Mouse (Mus musculus) neural tube, embryonic 11.5 days (tissue): ENCODE results near the gene Rpp30. TPM values are rescaled to one million over a fixed set of nuclear protein-coding genes. Genes with fewer than 3 reads are reported as not detected.

ENCODE experiments used
- ATAC-seq: fragments of 200-750 bp; cut with Nextera tagmentation; 2 replicates; pipeline ENCODE4 v1.8.0; 2017; ENCODE audit warnings: moderate number of reproducible peaks, mild to moderate bottlenecking, moderate TSS enrichment, moderate library complexity; ENCODE audit not compliant: insufficient read depth, low FRiP score, low TSS enrichment
- DNase-seq: peaks from one replicate; pipeline ENCODE4 v3.0.0-alpha.2; 2015; ENCODE audit warnings: low spot score
- H3K27ac ChIP-seq: fragments of 300-500 bp; sonication (generic); 2 replicates; pipeline ENCODE4 v1.5.1; 2014; ENCODE audit warnings: low read depth, mild to moderate bottlenecking, low read length
- H3K27me3 ChIP-seq: fragments of 300-500 bp; sonication (generic); 2 replicates; pipeline ENCODE4 v1.6.1; 2014; ENCODE audit warnings: mild to moderate bottlenecking, low read length, mixed read lengths; ENCODE audit not compliant: control insufficient read depth, insufficient read depth
- H3K36me3 ChIP-seq: fragments of 300-500 bp; sonication (generic); 2 replicates; pipeline ENCODE4 v1.6.1; 2014; ENCODE audit warnings: mild to moderate bottlenecking, low read length, moderate library complexity, mixed read lengths; ENCODE audit not compliant: control insufficient read depth, insufficient read depth
- H3K4me1 ChIP-seq: fragments of 300-500 bp; sonication (generic); 2 replicates; pipeline ENCODE4 v1.6.1; 2014; ENCODE audit warnings: low read length, mixed read lengths; ENCODE audit not compliant: control insufficient read depth, insufficient read depth
- H3K4me2 ChIP-seq: fragments of 300-500 bp; sonication (generic); 2 replicates; pipeline ENCODE4 v1.6.1; 2014; ENCODE audit warnings: low read depth, mild to moderate bottlenecking, moderate library complexity
- H3K4me3 ChIP-seq: fragments of 300-500 bp; sonication (generic); 2 replicates; pipeline ENCODE4 v1.5.1; 2014; ENCODE audit warnings: low read depth, low read length
- H3K9ac ChIP-seq: fragments of 300-500 bp; sonication (generic); 2 replicates; pipeline ENCODE4 v1.6.1; 2014; ENCODE audit warnings: mild to moderate bottlenecking, low read length
- H3K9me3 ChIP-seq: fragments of 300-500 bp; sonication (generic); 2 replicates; pipeline ENCODE4 v1.6.1; 2016; ENCODE audit warnings: low read length; ENCODE audit not compliant: control insufficient read depth
- WGBS: fragments of 180-500 bp; shearing (Covaris S2); extraction: QIAGEN DNeasy Blood & Tissue Kit; methylation state at CpG from one replicate; pipeline ENCODE4 v1.1.7; 2014; 5-methylcytosine and 5-hydroxymethylcytosine counted together
- polyA plus RNA-seq: library from polyadenylated mRNA; unstranded; fragments of >200 nt; fragmentation: Nextera tagmentation; extraction: Ambion mirVana; gene quantifications from 2 replicates; pipeline ENCODE4 v1.2.1, GENCODE M21; 2014

Rpp30 gene
- polyA plus RNA-seq, 1 experiment from 2014 or later, result 97.6 TPM

- 87% methylated on average over 4 of the region's 4 CpGs for WGBS
- DNase-seq, result no peak
- H3K27me3 ChIP-seq, result no peaks in the 10 kb centered on the region
- H3K4me2 ChIP-seq, result no peak overlapping the region
- no peak overlapping the region for H3K4me3 ChIP-seq
- H3K4me1 ChIP-seq, result no peaks in the 10 kb centered on the region
- no peaks in the 10 kb centered on the region for H3K9me3 ChIP-seq
- ATAC-seq, result no peak
- no peak overlapping the region for H3K27ac ChIP-seq
- no peak overlapping the region for H3K9ac ChIP-seq
- H3K36me3 ChIP-seq, result no peaks in the 10 kb centered on the region
Observed at GRCm38 (mm10) chr19:36116185-36116584, 32.7 kb downstream of the Rpp30 start.

GRCm38 (mm10) chr19:36119219-36119618 is 35.7 kb downstream of the Rpp30 start:
- no peak for DNase-seq
- H3K4me2 ChIP-seq, result no peak overlapping the region
- no peak overlapping the region for H3K4me3 ChIP-seq
- H3K36me3 ChIP-seq, result no peaks in the 10 kb centered on the region
- H3K9me3 ChIP-seq, result no peaks in the 10 kb centered on the region
- WGBS, result 91% methylated on average over 8 of the region's 8 CpGs
- H3K9ac ChIP-seq, result no peak overlapping the region
- no peak overlapping the region for H3K27ac ChIP-seq
- no peaks in the 10 kb centered on the region for H3K4me1 ChIP-seq
- no peaks in the 10 kb centered on the region for H3K27me3 ChIP-seq
- ATAC-seq, result no peak

- Histone ChIP-seq H3K4me2 (no peak within 1 kb of the TSS), H3K27me3 (no peaks in the 10 kb centered on the region), H3K36me3 (no peaks in the 10 kb centered on the region), H3K9me3 (no peaks in the 10 kb centered on the region), H3K4me1 (no peaks in the 10 kb centered on the region), H3K4me3 (no peak within 1 kb of the TSS), H3K27ac (no peak within 1 kb of the TSS), H3K9ac (no peak within 1 kb of the TSS)
- ATAC-seq, result no peak
- no peak for DNase-seq
- WGBS, result 88% methylated on average over 14 of the region's 14 CpGs
Observed at GRCm38 (mm10) chr19:36119783-36120471, 36.4 kb downstream of the Rpp30 start, which contains the start of gene Ankrd1. TSS of gene Ankrd1 (minus strand) at chr19:36120099.

GRCm38 (mm10) chr19:36124203-36124602 is 40.7 kb downstream of the Rpp30 start:
- 69% methylated on average over 1 of the region's 1 CpGs for WGBS
- ATAC-seq, result no peak
- no peak overlapping the region for H3K27ac ChIP-seq

GRCm38 (mm10) chr19:36128440-36128839 is 44.9 kb downstream of the Rpp30 start:
- Histone ChIP-seq H3K9ac (no peak overlapping the region), H3K4me2 (no peak overlapping the region), H3K27me3 (no peaks in the 10 kb centered on the region), H3K4me1 (no peaks in the 10 kb centered on the region), H3K4me3 (no peak overlapping the region), H3K27ac (no peak overlapping the region), H3K9me3 (no peaks in the 10 kb centered on the region), H3K36me3 (no peaks in the 10 kb centered on the region)
- ATAC-seq (no peak), DNase-seq (no peak)
- 97% methylated on average over 3 of the region's 3 CpGs for WGBS

More at GRCm38 (mm10) chr19:36124203-36124602, 40.7 kb downstream of the Rpp30 start:
- Histone ChIP-seq H3K27me3 (no peaks in the 10 kb centered on the region), H3K36me3 (no peaks in the 10 kb centered on the region), H3K4me3 (no peak overlapping the region), H3K9me3 (no peaks in the 10 kb centered on the region), H3K9ac (no peak overlapping the region), H3K4me2 (no peak overlapping the region), H3K4me1 (no peaks in the 10 kb centered on the region)
- DNase-seq, result no peak

- no peaks in the 10 kb centered on the region for H3K4me1 ChIP-seq
- H3K27ac ChIP-seq, result no peak overlapping the region
- H3K9me3 ChIP-seq, result no peaks in the 10 kb centered on the region
- H3K27me3 ChIP-seq, result no peaks in the 10 kb centered on the region
- ATAC-seq (no peak), DNase-seq (no peak)
- WGBS, result 52% methylated on average over 9 of the region's 9 CpGs
- no peak overlapping the region for H3K9ac ChIP-seq
- H3K36me3 ChIP-seq, result no peaks in the 10 kb centered on the region
- no peak overlapping the region for H3K4me2 ChIP-seq
- H3K4me3 ChIP-seq, result no peak overlapping the region
Observed at GRCm38 (mm10) chr19:36129213-36129612, 45.7 kb downstream of the Rpp30 start.

- DNase-seq, result no peak
- no peak overlapping the region for H3K9ac ChIP-seq
- H3K4me1 ChIP-seq, result no peaks in the 10 kb centered on the region
- no peak overlapping the region for H3K4me2 ChIP-seq
- H3K27me3 ChIP-seq, result no peaks in the 10 kb centered on the region
- no peaks in the 10 kb centered on the region for H3K36me3 ChIP-seq
- no peaks in the 10 kb centered on the region for H3K9me3 ChIP-seq
- WGBS, result 52% methylated on average over 12 of the region's 12 CpGs
- ATAC-seq, result no peak
- no peak overlapping the region for H3K27ac ChIP-seq
- H3K4me3 ChIP-seq, result no peak overlapping the region
Observed at GRCm38 (mm10) chr19:36129643-36130042, 46.1 kb downstream of the Rpp30 start.

- no peak overlapping the region for H3K4me3 ChIP-seq
- no peak overlapping the region for H3K4me2 ChIP-seq
- no peaks in the 10 kb centered on the region for H3K36me3 ChIP-seq
- H3K27ac ChIP-seq, result no peak overlapping the region
- ATAC-seq, result no peak
- no peaks in the 10 kb centered on the region for H3K27me3 ChIP-seq
- no peak overlapping the region for H3K9ac ChIP-seq
- 63% methylated on average over 2 of the region's 2 CpGs for WGBS
- no peaks in the 10 kb centered on the region for H3K9me3 ChIP-seq
- H3K4me1 ChIP-seq, result no peaks in the 10 kb centered on the region
- no peak for DNase-seq
Observed at GRCm38 (mm10) chr19:36130181-36130580, 46.7 kb downstream of the Rpp30 start.

GRCm38 (mm10) chr19:36131990-36132389 is 48.5 kb downstream of the Rpp30 start:
- ATAC-seq, result no peak
- no peaks in the 10 kb centered on the region for H3K9me3 ChIP-seq
- H3K27ac ChIP-seq, result no peak overlapping the region
- H3K4me2 ChIP-seq, result no peak overlapping the region
- H3K4me1 ChIP-seq, result no peaks in the 10 kb centered on the region
- no peak overlapping the region for H3K4me3 ChIP-seq
- DNase-seq, result no peak
- H3K27me3 ChIP-seq, result no peaks in the 10 kb centered on the region
- no peaks in the 10 kb centered on the region for H3K36me3 ChIP-seq
- 78% methylated on average over 6 of the region's 6 CpGs for WGBS
- no peak overlapping the region for H3K9ac ChIP-seq
